Mouse (Mus musculus): ENCODE measurements at regions not wholly inside any gene's neighbourhood (a gene's known extent, or its start where the extent isn't known, plus 50 kb on each side); places are given as distances from the start of the nearest gene placed in this dataset.

DNA sequence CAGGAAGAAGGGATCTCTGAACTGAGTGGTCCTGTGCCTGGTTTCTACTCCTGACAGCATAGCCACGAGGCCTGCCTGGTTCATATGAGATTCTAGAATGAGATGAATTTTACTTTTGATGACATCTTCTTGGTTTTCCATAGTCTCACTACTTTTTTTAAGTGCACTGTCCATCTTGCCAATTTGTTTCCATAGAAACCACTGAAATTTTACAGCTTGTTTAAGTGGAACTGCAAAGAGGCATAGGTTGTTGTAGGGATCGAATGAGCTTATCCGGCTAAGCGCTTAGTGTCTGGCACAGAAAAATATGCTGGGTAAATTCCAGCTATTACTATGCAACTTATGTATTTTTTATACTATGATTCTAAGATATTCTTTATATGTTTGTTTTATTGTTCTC, 100.8 kb upstream of the Fshr start:
- DNase-seq (ENCODE audit: extremely low read depth, low read depth): no peak

DNA sequence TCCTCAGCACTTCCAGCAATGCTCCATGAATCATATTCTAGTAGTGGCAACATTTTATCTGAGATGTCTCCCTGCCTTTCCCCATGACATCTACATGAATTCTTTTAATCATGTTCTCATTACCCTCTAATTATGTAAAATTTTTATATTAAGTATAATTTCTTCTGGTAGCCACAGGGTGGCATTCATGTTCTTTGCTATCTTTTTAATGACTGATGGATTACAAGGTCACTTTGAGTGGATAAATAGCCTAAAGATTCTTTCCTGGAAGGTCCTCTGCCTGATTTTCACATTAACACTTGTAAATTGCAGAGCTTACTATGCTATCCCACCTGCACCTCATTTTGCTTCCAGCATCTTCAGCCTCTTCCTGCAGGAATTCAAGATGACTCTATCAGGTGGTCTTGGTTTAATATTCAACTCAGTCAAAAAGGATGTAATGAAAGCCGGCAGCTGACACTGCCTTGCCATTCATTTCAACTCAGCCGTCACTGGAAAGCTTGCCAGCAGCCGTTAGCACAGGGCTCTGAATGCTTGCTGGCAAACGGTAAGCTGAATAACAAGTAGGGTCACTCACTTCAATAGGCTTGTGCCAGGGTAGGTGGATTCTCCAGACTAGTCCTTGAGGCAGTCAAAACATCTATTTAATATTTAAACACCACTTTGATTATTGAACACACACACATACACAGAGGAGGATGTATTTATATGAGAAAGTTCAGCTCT, 97.0 kb upstream of the Fshr start:
- no peak for DNase-seq (ENCODE audit: extremely low read depth, low read depth)

DNA sequence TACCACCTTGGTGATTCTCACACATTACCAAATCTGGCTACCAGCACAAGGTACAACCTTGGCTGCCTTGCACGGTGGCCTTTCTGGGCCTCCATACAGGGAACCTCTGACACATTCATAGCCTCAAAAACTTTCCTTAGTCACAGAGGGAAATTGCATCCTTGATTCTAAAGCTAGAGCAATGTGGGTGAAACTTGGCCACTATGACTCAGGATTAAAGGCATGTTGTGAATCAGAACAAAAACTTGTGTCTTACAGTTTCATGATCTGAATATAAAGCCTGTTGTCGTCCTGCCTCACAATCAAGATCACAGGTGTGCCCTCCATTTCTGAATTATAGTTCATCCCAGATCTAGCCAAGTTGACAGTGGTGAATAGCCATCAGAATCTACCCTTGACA, 80.8 kb upstream of the Fshr start:
- no peak for DNase-seq (ENCODE audit: extremely low read depth, low read depth)

DNA sequence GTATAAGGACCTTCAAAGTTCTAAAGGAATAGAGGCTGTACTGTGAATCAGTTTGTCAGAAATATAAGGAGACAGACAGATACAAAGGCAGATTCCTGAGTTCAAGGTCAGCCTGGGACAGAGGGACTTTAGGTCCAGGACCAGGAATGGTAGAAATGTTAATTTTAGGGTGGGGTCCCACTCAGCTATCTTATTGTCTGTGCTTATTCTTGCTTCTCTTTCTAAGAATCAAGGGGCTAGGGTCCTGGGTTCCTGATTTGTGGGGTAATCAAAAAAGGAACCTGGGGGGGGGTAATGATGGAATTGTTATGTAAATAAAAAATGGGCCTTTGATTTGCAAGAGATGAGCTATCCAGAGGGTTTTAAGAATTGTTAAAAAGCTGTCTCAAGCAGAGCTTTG, 71.7 kb upstream of the Fshr start:
- DNase-seq (ENCODE audit: extremely low read depth, low read depth): no peak

DNA sequence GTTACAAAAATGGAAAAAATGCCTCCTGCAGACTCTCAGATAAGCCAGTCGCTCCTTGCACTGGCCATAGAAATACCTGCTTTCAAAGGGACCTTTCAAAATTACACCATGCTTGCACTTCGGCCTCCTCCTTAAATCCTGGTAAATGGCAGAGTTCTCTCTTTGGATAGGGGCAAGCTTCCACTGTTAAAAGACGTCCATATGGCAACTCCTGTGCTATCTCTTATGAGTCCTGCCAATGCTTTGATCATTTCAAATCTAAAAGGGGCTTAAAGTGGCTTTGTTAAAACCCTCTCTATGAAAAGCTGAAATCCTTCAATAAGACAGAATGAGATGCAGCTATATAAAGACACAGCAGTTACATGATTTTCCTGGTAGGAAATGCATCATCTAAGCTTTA, 55.2 kb upstream of the Fshr start:
- no peak for DNase-seq (ENCODE audit: extremely low read depth, low read depth)

DNA sequence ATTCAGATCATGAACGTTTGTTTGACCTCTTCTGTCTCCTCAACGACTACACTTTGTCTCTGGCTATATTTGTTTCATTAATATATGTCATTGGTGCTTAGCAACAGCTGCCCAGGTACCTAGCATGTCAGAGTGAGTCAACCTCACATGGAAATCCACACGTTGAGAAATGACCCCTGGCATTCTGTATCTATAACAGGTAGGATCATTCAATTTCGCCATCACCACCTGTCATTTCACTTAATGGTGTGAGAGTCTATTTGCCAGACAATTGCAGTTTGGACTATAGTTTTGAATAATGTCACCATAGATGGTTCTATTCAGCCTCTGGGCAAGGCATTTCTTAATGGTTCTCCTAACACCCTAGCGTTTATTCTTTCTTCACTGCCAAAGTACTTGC, 50.3 kb upstream of the Fshr start:
- no peak for DNase-seq (ENCODE audit: extremely low read depth, low read depth)

Measured in MEL-GATA-1-ER (cell line).